Mouse (Mus musculus) thymus, adult 2 months (tissue): ENCODE results near the gene Gm29554. TPM values are rescaled to one million over a fixed set of nuclear protein-coding genes. Genes with fewer than 3 reads are reported as not detected.
"Not testable (repeated sequence)": the region's sequence is repeated elsewhere in the genome, so short reads cannot be mapped to it uniquely, and the experiment has no call there.

Experiments used
- DNase-seq: peaks from one replicate; pipeline ENCODE4 v3.0.0; 2021
- H3K27ac ChIP-seq: fragments of 200-500 bp; 2 replicates; pipeline ENCODE4 v1.5.1; 2012; ENCODE audit warnings: low read length, control low read depth; ENCODE audit not compliant: control insufficient read depth, insufficient read depth
- H3K27me3 ChIP-seq: fragments of 200-500 bp; 2 replicates; pipeline ENCODE4 v1.6.1; 2012; ENCODE audit warnings: mild to moderate bottlenecking, low read length, moderate library complexity, mixed read lengths; ENCODE audit not compliant: control insufficient read depth, insufficient read depth
- H3K36me3 ChIP-seq: fragments of 200-500 bp; 2 replicates; pipeline ENCODE4 v1.6.1; 2012; ENCODE audit warnings: mild to moderate bottlenecking, low read length, moderate library complexity; ENCODE audit not compliant: control insufficient read depth, insufficient read depth
- H3K4me1 ChIP-seq: fragments of 200-500 bp; replicated peaks from 2 replicates; pipeline ENCODE4 v1.6.1; 2012; ENCODE audit warnings: low read length; ENCODE audit not compliant: control insufficient read depth, insufficient read depth
- H3K4me3 ChIP-seq: fragments of 200-500 bp; 2 replicates; pipeline ENCODE4 v1.5.1; 2012; ENCODE audit warnings: mild to moderate bottlenecking, low read length, control low read depth, moderate library complexity; ENCODE audit not compliant: control insufficient read depth, insufficient read depth
- WGBS: fragments of 180-500 bp; shearing (Covaris S2); methylation state at CpG from one replicate; pipeline ENCODE4 v1.1.7; 2018; 5-methylcytosine and 5-hydroxymethylcytosine counted together
- polyA plus RNA-seq: library from polyadenylated mRNA; depleted of rRNA; stranded (reverse); fragments of >200 nt; gene quantifications from 2 replicates; pipeline ENCODE4 v1.2.3, GENCODE M21; 2012; rRNA removed

Gene Gm29554
- not detected in 2 replicates for polyA plus RNA-seq

- H3K27ac ChIP-seq, H3K4me3 ChIP-seq, DNase-seq, H3K27me3 ChIP-seq, H3K36me3 ChIP-seq, H3K4me1 ChIP-seq: not testable (repeated sequence)
- no CpG with 5 or more reads among the region's 6 CpGs for WGBS
Measured at GRCm38 (mm10) chrY:12273632-12274031, at the start of gene Gm29554. Gene Gm29554, plus strand, starts transcription at chrY:12273932.

Other genes starting within 250 kb of the Gm29554 start
- gene Gm20812, start 108.0 kb downstream of the Gm29554 start, polyA plus RNA-seq = not detected in 2 replicates